Mouse (Mus musculus) embryonic facial prominence, embryonic 14.5 days (tissue): Measurements from ENCODE around the gene Sarnp. TPM values are rescaled to one million over a fixed set of nuclear protein-coding genes. Genes with fewer than 3 reads are reported as not detected.

Source experiments
- polyA plus RNA-seq: library from polyadenylated mRNA; unstranded; fragments of >200 nt; fragmentation: Nextera tagmentation; extraction: Ambion mirVana; gene quantifications from 2 replicates; pipeline ENCODE4 v1.2.1, GENCODE M21; 2014

The Sarnp gene
- polyA plus RNA-seq, 1 experiment from 2014 or later, result 194 TPM

Other genes with a start within 250 kb of the Sarnp start
- 22.5 and 22.7 TPM in 2 replicates for gene Erbb3, start 227.7 kb upstream of the Sarnp start, polyA plus RNA-seq
- 1,114 and 1,162 TPM in 2 replicates for gene Rps26, start 190.6 kb upstream of the Sarnp start, polyA plus RNA-seq
- 2.2 and 4.0 TPM in 2 replicates for gene Ikzf4, start 171.3 kb upstream of the Sarnp start, polyA plus RNA-seq
- 11.1 and 14.4 TPM in 2 replicates for gene Suox, start 143.3 kb upstream of the Sarnp start, polyA plus RNA-seq
- gene Rab5b, start 121.1 kb upstream of the Sarnp start, polyA plus RNA-seq, result 74.7 and 75.4 TPM in 2 replicates
- 14.0 and 14.6 TPM in 2 replicates for gene Pmel, start 113.1 kb upstream of the Sarnp start, polyA plus RNA-seq
- gene Cdk2, start 112.3 kb upstream of the Sarnp start, polyA plus RNA-seq, result 99.2 and 105 TPM in 2 replicates
- 16.7 and 17.0 TPM in 2 replicates for gene Dgka, start 72.5 kb upstream of the Sarnp start, polyA plus RNA-seq
- 27.1 and 34.7 TPM in 2 replicates for gene Pym1, start 69.4 kb upstream of the Sarnp start, polyA plus RNA-seq
- gene Mmp19, start 26.4 kb upstream of the Sarnp start, polyA plus RNA-seq, result 1.4 and 1.8 TPM in 2 replicates
- 42.7 and 47.9 TPM in 2 replicates for gene Dnajc14, start 13.3 kb upstream of the Sarnp start, polyA plus RNA-seq
- 13.7 and 14.9 TPM in 2 replicates for gene Tmem198b, start 13.0 kb upstream of the Sarnp start, polyA plus RNA-seq
- gene Ormdl2, start 4.3 kb downstream of the Sarnp start, polyA plus RNA-seq, result 49.0 and 49.5 TPM in 2 replicates
- 4.7 and 5.0 TPM in 2 replicates for gene Gdf11, start 74.4 kb downstream of the Sarnp start, polyA plus RNA-seq
- gene Cd63, start 83.7 kb downstream of the Sarnp start, polyA plus RNA-seq, result 916 and 959 TPM in 2 replicates
- gene Rdh5, start 105.6 kb downstream of the Sarnp start, polyA plus RNA-seq, result 15.5 and 16.0 TPM in 2 replicates
- gene Bloc1s1, start 106.7 kb downstream of the Sarnp start, polyA plus RNA-seq, result 242 and 248 TPM in 2 replicates
- gene Itga7, start 116.5 kb downstream of the Sarnp start, polyA plus RNA-seq, result 23.5 and 30.2 TPM in 2 replicates
- gene Mettl7b, start 143.7 kb downstream of the Sarnp start, polyA plus RNA-seq, result not detected in 2 replicates
- not detected in 2 replicates for gene Olfr9, start 172.1 kb downstream of the Sarnp start, polyA plus RNA-seq
- not detected in 2 replicates for gene Olfr763, start 193.5 kb downstream of the Sarnp start, polyA plus RNA-seq
- gene Olfr764-ps1, start 222.6 kb downstream of the Sarnp start, polyA plus RNA-seq, result not detected in 2 replicates
- gene Olfr765, start 232.7 kb downstream of the Sarnp start, polyA plus RNA-seq, result not detected in 2 replicates